Mouse (Mus musculus) gastrocnemius, adult 8-10 months (tissue): Measurements from ENCODE around the gene Ip6k1. TPM values are rescaled to one million over a fixed set of nuclear protein-coding genes. Genes with fewer than 3 reads are reported as not detected.
A peak's percentile ranks its signal among the peaks of the same experiment; 100 is the strongest.
"Not testable (repeated sequence)": the region's sequence is repeated elsewhere in the genome, so short reads cannot be mapped to it uniquely, and the experiment has no call there.

Experiments
- DNase-seq, 2 experiments: peaks; one replicate each; pipeline ENCODE4 v3.0.0; 2022; ENCODE audit warnings: low spot score in 2 of 2
- total RNA-seq, 4 experiments: library from RNA; stranded (reverse); gene quantifications; 2 replicates each; pipeline ENCODE4 v1.2.4; 2022

Ip6k1 gene
- total RNA-seq, 4 experiments from 2014 or later = 19.7 to 22.9 (median 21.3) TPM

DNA sequence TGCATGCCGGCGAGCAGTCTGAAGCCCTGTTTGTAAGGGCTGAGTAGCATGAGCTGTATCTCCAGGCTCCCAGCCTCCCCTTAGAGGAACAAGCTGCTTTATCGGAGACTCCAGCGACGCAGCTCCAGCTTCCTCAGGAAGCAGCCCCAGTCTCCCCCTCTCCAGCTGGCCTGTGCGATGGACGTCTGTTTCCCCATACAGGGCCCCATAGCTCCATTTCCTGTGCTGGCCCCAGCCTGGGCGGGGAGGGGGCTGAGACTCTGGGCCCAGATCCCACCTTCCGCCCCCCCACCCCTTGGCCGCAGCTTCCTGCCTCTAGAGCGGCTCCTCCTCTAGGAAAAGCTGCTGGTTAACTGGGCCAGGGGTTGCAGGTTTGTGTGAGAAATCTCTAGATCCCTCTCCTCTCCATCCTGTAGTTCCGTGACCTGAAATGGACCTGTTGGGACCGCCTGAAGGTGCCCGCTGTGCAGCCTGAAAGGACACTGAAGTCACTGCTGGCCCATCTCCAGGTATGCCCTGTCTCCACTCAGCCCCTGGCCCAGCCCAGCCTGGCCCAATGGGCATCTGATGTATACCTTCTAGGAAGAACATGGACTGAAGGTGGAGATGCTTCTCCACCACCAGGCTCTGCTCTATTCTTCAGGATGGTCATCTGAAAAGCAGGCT is 19.5 kb upstream of the Ip6k1 start, which contains the start of gene Gm20661:
Gene Gm20661, plus strand, starts transcription at position 378 of the 666 bp plus-strand sequence.
- DNase-seq = peak in 1 of 2 experiments; percentile 50

DNA sequence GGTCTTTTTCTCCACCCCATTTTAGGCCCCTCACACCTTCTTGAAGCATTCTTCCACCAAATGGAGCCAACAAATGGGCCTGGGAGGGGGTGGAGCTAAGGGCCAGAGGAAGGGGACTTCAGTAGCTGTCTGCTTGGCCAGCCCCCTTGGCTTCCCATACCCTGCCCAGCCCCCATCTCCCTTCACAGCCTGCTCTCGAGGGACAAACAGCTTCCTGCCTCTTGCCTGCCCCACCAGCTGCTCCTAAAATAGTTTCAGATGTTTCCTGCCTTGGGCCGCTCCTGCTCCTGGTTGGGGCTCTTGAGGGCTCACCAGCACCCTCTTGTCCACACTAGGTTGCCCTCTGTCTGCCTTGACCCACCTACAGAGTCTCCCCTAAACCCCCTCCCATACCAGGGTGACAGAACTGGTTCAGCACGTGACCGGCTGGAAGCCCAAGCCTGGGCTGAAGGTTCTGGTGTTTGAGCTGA is 18.8 kb upstream of the Ip6k1 start:
- DNase-seq = peak; percentile 68 to 78

DNA sequence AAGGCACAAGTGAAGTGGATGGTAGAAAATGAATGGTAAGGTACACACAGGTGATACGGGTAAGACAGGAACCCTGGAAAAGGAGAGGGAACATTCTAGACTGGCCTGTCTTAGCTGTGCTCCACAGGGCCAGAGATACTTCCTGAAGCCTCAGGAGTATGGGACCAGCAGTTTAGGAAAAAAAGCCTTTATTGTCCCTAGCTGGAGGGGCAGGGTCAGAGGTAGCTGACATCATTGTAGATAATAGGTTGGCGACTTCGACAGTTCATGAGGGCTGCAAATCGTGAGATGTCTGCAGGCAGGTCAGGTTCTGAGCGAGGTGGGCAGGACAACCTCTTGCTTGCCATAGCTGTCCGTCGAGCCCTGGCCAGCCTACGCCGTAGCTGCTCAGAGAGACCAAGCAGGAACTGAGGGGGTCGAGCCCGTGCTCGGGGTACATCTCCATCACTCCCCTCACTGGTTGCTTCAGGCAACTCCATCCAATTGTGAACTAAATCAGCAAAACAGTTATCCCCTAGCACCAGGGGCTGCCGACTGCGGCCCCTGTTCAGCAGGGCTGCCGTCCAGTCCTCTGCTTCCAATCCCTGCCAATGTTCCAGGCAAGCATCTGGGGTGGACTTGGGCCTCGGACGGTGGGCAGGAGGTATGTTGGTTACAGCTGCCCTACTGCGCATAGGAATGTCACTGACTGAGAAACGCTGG is 18.1 kb upstream of the Ip6k1 start:
- DNase-seq = no peak

DNA sequence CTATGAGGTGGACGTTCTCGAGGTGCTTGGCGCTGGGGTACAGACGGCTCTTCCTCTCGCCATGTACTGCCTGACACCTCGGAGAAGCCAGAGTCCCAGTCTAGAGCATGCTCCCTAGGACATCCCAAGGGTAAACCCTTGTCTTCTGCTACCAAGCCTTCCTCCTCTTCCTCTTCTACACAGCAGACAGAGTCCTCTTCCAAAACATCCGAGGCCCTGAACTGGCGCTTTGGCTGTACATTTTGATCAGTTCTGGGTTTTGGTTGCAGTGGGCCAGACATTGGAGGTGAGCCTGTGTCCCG is 17.6 kb upstream of the Ip6k1 start:
- DNase-seq = no peak

DNA sequence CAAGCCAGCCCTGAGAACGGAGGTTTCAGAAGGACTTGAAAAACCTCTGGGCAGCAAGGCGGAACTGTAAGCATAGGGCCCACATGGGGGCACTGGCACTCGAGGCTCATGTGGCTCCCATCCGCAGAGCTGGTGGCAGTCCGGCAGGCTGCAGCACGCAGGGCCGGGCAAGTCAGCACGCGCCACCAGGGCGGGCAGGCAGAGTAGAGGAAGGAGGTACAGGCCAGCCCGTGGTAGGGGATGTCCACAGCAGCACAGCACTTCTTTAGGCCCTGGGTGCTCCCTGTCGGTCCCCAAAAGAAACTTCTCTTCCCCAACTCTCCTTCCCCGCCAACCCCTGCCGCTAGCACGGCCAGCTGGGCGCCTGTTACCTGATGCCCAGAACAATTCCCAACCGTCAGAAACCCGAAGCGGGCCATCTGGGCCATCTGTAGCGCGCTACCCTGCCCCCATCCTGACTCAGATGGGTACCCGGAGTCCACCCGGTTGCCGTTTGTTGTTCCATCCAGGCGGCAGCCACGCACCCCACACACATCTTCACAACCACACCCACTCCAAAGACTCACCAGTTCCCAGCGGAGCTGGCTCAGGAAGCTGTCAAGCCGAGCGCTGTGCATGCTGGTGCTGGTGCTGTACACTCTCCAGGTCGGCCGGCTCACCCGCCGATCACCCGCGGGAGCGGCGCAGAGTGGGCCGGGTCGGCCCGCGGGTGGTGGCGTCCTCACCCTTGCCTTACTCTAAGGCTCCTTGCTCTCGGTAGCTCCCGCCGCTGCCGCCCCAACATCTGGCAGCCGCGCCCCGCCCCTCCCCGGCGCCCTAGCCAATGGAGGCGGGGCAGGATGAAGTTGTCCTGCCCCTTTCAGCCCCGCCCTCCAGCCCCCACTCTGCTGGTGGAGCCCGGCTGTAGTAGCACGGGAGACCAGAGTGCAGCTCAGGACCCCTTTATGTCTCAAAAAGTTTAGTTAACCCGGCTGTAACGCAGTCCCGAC is 16.9 kb upstream of the Ip6k1 start, which contains the start of gene Inka1:
Gene Inka1, minus strand, starts transcription at position 749 of the 989 bp plus-strand sequence.
- peak; percentile 79 to 84 for DNase-seq

DNA sequence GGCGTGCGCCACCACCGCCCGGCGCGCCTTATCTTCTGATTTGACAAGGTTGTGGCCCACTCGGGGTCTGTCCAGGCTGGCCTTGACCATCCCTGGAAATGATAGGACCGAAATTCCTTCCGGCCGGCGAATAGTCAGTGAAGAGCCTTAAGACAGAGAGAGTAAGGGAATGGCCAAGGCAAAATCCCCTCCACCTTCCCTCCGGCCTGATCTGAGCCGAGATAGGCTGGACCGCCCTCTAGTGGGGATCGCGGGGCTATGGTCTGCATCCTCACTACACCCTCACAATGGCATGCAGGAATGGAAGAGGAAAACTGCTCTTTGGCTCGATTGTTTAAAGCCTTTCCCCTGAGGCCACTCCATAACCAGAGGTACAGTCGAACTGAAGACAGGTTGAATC is 15.9 kb upstream of the Ip6k1 start:
- DNase-seq = peak; percentile 61 to 69

DNA sequence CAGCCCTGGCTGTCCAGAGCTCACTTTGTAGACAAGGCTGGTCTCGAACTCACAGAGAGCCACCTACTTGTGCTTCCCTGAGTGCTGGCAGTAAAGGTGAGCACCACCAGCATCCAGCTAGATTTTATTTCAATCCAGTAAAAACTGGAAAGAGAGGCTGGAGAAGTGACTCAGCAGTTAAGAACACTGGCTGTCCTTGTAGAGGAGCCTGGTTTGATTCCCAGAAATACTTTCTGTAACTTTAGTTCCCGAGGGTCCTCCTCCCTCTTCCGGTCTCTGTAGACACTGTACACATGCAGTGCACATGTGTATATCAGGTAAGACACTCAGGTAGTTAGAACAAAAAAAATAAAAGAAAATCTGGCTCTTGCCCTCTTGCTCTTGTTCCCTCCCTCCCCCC is 14.4 kb upstream of the Ip6k1 start:
- DNase-seq = no peak

DNA sequence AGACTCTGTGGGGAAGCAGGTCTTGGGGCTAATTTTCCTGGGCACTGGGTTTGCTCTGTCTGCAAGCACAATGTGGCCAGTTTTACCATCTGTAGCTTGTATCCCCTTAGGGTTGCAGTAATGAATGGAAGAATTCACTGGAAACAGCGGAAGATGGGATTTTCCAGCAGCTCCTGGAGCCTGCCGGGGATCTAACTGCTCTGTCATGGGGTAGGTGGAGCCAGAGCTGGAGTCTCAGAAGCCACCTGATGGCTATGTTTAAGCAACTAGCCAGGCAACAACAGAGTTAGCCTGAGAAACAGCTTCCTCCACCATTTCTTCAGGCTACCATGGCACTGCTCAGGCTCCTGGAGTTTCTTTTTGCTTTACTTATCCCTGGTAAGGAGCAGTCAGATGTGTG is 10.1 kb upstream of the Ip6k1 start, which contains the start of gene Cdhr4:
Gene Cdhr4, plus strand, starts transcription at position 301 of the 400 bp plus-strand sequence.
- no peak for DNase-seq

DNA sequence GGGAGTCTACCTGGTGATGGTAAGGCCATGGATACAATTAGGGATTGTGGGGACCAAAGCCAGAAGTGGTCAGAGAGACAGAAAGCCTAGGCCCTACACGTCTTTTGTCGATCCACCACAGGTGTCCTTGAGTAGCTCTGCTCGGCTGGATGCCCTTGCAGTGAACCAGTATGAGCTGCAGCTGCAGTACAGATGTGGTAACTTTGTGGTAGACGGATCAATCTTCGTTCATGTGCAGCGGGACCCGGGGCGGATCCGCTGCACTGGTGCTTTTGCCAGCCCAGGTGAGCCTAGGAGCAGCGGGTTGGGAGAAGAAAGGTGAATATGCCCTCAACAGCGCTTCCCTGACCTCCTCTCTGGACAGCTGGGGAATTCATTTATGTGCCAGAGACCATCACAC is 9.3 kb upstream of the Ip6k1 start:
- no peak for DNase-seq

DNA sequence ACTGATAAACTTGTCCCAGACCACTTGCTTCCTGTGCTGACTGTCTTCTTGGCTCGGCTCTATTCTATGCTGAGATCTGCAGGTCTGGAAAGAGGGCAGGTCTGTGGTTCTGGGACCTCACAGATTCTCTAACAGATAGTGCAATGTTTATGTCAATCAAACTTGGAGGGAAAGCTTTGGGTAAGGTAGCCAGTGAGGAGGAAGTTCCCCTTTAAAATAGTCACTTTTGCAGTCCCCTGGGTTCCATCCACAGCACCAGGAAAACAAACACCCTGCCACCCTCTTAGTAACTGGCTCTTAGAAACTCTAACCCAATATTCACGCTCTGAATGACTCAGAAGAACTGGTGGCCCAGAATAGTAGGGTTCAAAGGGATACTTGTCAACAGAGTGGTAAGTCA is 7.8 kb upstream of the Ip6k1 start:
- DNase-seq = no peak

DNA sequence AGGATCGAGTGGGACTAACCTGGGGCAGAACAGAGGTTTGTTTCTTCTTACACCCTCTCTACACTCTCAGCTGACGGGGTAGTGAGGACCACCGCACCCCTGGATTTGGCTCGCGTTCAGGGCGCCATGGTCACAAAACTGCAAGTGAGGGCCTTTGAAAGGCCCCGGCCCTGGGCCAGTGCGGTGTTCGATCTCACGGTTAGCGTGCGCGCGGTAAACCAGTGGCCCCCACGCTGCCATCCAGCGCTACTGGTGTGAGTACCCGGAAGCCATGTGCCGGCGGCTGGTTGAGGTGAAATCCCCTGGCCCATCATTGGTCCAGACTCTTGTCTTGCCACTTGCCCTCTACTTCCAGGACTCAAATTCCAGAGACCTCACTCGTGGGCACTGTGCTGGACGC is 6.8 kb upstream of the Ip6k1 start:
- DNase-seq = no peak

DNA sequence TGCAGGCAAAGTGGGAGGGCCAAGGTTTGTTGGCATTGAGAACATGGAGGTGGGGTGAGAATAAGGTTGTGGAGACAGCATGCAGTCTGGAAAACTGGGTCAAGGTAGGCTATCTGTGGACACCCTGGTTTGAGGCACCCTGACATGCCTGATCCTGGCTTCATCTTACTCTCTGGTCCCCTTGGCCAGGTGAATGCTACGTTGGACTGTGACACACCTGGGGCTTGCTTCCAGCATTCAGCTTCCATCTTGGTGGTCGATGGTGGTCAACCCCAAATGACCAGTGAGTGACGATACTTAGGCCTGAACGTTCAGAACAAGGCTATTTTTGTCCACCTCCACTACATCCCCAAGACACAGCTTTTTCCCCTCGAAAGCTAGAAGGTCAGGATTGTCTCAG is 6.3 kb upstream of the Ip6k1 start, which contains the start of gene Gm20662:
Gene Gm20662, plus strand, starts transcription at position 301 of the 400 bp plus-strand sequence.
- DNase-seq = no peak

DNA sequence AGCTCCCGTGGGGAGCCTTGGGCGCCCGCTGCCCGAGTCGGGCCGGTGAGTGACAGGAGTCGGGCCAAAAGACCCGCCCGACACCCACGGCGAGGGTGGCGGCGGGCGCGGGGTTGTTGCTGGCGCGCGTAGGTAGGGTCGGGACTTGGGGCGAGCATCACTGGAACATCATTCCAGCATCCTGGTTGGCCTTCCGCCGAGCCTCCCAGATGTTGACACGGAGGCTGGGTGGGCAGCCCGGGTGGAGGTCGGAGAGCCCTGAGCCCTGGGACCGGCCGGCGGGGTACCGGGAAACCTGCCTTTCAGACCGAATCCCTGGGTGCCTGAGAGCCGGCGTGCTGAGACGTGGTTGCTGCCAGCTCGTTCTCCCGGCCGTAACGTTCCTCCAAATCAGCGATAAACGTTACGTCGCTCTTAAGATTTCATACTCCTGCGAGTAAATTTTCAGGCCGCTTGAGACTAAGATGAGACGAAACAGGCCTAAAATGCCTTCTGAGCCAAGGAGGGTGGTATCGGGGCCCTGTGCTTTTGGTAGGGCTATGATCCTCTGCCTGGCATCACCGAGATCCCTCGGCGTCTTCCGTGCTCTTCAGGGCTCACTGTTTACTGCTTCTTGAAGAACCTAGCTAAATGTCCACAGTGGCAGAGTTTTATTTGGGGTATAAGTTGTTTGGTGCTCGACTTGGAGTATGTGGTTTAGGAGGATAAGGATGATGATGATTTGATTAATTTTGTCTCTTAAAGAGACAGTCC is 653 bp downstream of the Ip6k1 start:
- DNase-seq = no peak

DNA sequence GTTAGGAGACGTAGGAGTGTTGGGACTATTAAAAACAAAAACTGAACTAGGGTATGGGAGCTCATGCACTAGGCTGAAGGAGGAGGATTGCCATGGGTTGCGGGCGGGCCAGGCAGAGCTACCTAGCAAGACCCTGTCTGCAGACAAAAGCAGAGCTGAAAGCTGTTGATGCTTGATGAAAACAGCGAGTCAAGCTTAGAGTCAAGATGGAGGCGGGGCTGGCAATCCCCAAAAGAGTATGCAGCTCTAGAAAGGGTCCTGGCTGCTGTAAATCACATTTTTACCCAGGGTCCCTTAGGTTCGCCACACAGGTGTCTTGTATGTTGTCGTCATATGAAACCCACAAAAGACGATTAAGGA is 1.2 kb downstream of the Ip6k1 start:
- DNase-seq = no peak

DNA sequence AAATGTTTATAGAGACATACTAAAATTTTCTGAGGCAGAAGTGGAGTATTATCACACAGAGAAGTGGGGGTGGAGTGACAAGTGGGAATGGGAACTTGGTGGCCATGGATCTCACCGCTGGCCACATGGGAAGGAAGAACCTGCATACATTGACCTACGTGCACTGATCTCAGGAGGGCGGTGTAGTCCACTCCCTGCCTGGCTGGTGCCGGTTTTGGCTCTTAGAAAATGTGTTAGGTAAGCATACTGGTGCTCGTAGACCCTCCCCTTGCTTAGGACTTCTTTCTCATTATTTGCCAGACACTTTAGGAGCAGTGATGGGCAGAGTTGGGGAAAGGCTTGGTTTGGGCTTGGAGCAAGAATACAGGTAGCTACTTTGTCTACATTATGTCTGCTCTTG is 5.7 kb downstream of the Ip6k1 start:
- no peak for DNase-seq

DNA sequence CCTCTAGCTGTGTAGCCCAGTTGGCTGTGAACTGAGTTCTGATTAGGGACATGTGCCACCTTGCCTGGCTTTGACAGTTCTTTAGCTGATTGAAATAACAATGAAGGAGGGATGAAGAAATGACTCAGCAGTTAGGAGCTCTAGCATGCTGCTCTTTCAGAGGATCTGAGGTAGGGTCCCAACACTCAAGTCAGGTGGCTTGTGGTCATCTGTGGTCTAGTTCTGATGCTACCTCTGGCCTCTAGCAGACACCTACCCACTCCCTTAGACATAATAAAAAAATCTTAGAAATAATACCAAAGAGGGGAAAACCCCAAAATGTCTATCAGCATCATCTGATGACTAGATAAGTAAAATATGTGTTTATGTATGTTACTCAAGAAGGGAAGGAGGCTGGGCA is 8.1 kb downstream of the Ip6k1 start:
- DNase-seq = no peak

DNA sequence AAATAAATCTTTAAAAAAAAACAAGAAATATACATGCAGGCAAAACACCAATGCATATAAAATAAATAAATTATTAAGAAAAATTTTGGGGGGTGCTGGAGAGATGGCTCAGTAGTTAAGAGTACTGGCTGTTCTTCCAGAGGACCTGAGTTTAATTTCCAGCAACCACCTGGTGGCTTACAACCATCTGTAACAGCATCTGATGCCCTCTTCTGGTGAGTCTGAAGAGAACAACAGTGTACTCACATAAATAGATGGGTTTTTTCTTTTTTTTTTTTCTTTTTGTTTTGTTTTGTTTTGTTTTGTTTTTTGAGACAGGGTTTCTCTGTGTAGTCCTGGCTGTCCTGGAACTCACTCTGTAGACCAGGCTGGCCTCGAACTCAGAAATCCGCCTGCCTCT is 11.3 kb downstream of the Ip6k1 start:
- DNase-seq = not testable (repeated sequence)

DNA sequence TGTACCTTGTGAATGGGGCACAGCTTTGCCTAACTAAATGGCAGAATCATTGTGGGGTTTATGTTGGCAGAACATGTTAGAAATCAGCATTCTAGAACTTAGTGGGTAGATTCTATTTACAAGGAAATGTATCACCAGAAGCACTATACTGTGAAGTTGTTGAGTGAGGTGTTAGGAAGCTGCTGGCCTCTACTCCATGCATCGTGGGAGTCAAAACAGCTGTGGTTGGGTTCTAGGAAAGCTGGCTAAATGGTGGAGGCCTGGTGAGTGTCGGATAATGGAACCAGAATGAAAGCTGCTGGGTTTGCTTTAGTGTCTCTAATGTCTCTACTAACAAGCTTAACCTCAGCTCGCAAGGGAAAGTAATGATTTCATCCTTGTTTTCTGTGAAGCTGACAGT is 14.8 kb downstream of the Ip6k1 start:
- DNase-seq = no peak

DNA sequence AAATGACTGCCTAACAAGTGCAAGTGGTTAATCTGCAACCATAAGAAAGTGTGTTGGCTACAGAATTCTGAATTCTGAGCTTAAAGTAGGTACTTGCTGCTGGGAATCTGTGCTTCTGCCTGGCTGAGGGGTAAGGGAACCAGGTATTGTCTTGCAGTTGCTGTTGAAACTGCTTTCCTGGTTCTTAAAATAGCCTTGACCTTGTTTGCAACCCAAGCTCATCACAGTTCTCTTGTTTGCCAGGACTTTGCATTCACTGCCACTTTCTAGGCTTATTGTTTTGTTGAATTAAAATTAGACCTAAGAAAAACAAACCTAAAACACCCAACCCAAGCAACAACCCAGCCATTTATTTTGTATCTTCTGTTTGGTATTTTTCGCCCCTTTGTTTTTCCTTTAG is 18.4 kb downstream of the Ip6k1 start:
- no peak for DNase-seq

DNA sequence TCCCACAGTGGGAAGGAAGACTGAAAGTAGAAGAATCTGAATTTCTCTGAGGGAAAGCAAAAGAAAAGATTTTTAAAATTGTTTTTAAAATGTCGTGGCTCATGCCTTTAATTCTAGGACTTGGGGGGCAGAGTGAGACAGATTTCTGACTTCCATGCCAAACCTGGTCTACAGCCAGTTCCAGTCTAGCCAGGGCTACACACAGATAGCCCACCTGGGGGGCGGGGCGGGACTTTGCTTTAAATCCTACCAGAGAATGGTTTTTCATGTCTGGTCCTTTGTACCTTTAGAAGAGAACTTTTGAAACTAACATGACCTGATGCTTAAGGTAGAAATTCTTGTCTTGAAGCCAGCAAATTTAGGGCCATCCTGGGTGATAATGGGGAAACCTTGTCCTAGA is 20.9 kb downstream of the Ip6k1 start:
- no peak for DNase-seq

DNA sequence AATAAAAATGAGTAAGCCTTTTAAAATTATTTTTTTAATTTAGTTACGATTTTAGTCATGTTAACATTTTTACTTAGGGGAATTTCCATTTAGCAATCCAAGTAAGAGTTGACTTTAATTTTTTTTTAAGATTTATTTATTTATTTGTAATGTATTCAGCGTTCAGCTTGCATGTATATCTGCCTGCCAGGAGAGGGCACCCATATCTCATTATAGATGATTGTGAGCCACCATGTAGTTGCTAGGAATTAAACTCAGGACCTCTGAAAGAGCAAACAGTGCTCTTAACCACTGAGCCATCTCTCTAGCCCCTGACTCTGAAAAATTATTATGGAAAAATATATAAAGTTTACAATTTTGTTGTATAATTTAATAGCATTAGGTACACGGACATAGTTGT is 24.3 kb downstream of the Ip6k1 start:
- DNase-seq = no peak
